Mouse (Mus musculus) bone marrow, adult 2 months (tissue): ENCODE data around the gene Lsm4. TPM values are rescaled to one million over a fixed set of nuclear protein-coding genes. Genes with fewer than 3 reads are reported as not detected.
A peak's percentile ranks its signal among the peaks of the same experiment; 100 is the strongest.

Experiments used
- H3K27ac ChIP-seq: fragments of 200-500 bp; 2 replicates; pipeline ENCODE4 v1.5.1; 2012; ENCODE audit warnings: low read depth, mild to moderate bottlenecking, control low read depth, inconsistent platforms, low read length; ENCODE audit not compliant: control insufficient read depth, poor library complexity, insufficient read depth
- H3K4me1 ChIP-seq: fragments of 200-500 bp; 2 replicates; pipeline ENCODE4 v1.6.1; 2011; ENCODE audit warnings: low read length; ENCODE audit not compliant: control insufficient read depth, insufficient read depth
- H3K4me3 ChIP-seq: fragments of 200-500 bp; replicated peaks from 2 replicates; pipeline ENCODE3; 2011; ENCODE audit warnings: mild to moderate bottlenecking, low read depth, low read length, control low read depth; ENCODE audit not compliant: control insufficient read depth
- CTCF ChIP-seq: fragments of 200-500 bp; IDR thresholded peaks from 2 replicates; pipeline ENCODE4 v1.5.1; 2011; ENCODE audit warnings: low read length, control low read depth; ENCODE audit not compliant: control insufficient read depth, insufficient read depth
- POLR2A ChIP-seq: fragments of 200-500 bp; IDR thresholded peaks from 2 replicates; pipeline ENCODE4 v1.6.1; 2011; ENCODE audit warnings: low read depth, mild to moderate bottlenecking, control low read depth, low read length, borderline replicate concordance; ENCODE audit not compliant: control insufficient read depth
- WGBS: fragments of 180-500 bp; shearing (Covaris S2); methylation state at CpG from one replicate; pipeline ENCODE4 v1.1.7; 2018; 5-methylcytosine and 5-hydroxymethylcytosine counted together
- polyA plus RNA-seq: library from polyadenylated mRNA; stranded (reverse); fragments of >200 nt; gene quantifications from 2 replicates; pipeline ENCODE4 v1.2.4, GENCODE M21; 2011; ENCODE audit warnings: low replicate concordance; ENCODE audit not compliant: missing spikeins, insufficient read depth, insufficient read length

The Lsm4 gene
- polyA plus RNA-seq, 1 experiment, result 119 TPM

DNA sequence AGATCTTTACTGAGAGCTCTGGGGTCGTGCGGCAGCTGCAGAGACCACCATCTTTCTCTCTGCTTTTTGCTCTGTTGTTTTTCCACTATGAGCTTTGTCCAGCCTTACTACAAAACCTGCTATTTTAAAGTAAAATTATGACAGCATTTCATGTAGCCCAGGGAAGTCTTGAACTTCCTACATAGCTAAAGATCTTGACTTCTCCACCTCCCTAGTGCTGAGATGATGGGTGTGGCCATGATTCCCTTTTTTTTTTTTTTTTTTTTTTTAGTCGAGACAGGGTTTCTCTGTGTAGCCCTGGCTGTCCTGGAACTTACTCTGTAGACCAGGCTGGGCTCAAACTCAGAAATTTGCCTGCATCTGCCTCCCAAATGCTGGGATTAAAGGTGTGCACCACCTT, 8.4 kb upstream of the Lsm4 start:
- TF ChIP-seq CTCF, result no peak
- TF ChIP-seq POLR2A, result no peak
- WGBS, result 65% methylated on average over 3 of the region's 3 CpGs
- no peaks in the 10 kb centered on the region; the same call in 1 of the 2 replicates for H3K4me1 ChIP-seq
- H3K27ac ChIP-seq, result no peak overlapping the region
- no peak overlapping the region for H3K4me3 ChIP-seq

- Histone ChIP-seq H3K27ac (no peak overlapping the region), H3K4me1 (no peaks in the 10 kb centered on the region; the same call in 1 of the 2 replicates), H3K4me3 (no peak overlapping the region)
- 80% methylated on average over 2 of the region's 2 CpGs for WGBS
- TF ChIP-seq POLR2A (no peak), CTCF (no peak)
Measured at GRCm38 (mm10) chr8:70665599-70665998, 7.4 kb upstream of the Lsm4 start.

DNA sequence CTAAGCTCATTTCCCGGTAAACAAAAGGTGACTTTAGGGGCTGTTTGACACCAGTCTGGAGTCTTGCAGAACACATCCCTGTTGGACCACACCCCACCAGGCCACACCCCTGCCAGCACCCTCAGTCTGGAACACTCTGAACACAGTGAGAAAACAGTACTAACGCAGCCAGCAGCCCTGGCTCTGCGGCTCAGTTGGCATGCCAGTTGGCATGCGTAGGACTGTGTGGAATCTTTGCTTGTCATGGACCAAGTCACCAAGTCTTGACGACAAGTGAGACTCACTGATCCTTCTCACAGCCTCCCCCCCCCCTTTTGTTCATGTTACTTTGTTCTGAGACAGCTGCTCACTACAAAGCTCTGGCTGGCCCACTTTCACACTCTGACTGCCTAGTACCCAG, 6.0 kb upstream of the Lsm4 start:
- H3K4me3 ChIP-seq, result no peak overlapping the region
- TF ChIP-seq POLR2A (no peak), CTCF (no peak)
- WGBS, result 73% methylated on average over 5 of the region's 5 CpGs
- H3K4me1 ChIP-seq, result no peaks in the 10 kb centered on the region; the same call in 1 of the 2 replicates
- no peak overlapping the region for H3K27ac ChIP-seq

DNA sequence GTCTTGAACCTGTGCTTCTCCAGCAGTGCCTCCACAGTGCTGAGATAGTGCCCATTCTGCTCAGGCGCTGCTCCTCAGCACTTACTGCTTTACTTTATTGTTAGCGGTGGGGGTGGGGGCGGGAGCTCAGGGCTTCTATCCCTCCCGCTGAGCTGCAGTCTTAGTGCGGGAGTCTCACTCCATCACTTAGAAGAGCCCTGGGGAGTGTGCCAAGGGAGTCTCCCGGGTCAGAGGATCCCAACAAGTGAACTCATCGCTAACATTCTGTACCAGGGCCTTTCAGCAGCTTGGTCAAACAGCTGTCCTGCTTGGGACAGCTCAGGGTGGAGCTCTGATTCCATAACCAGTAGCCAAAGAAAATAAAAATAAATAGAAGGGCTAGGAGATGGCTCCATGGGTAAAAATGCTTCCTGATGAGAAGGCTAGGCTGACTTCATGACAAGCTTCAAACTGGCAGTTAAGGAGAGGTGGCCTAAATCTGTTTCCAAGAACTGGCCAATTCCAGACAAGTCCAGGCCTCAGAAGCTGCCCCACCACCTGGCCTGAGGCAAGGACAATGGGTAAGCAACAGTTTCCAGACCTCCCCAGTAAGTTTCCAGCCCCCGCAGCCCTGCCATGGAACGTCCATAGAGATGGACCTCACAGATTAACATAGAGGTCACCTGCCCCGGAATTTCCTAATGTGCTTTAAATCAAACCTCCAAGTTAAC, 1.3 kb upstream of the Lsm4 start:
- TF ChIP-seq CTCF (no peak), POLR2A (no peak)
- 88% methylated on average over 10 of the region's 10 CpGs for WGBS
- Histone ChIP-seq H3K4me1 (peaks cover 6% of the 10 kb centered on the region; the same call in 1 of the 2 replicates), H3K4me3 (no peak overlapping the region), H3K27ac (no peak overlapping the region)

DNA sequence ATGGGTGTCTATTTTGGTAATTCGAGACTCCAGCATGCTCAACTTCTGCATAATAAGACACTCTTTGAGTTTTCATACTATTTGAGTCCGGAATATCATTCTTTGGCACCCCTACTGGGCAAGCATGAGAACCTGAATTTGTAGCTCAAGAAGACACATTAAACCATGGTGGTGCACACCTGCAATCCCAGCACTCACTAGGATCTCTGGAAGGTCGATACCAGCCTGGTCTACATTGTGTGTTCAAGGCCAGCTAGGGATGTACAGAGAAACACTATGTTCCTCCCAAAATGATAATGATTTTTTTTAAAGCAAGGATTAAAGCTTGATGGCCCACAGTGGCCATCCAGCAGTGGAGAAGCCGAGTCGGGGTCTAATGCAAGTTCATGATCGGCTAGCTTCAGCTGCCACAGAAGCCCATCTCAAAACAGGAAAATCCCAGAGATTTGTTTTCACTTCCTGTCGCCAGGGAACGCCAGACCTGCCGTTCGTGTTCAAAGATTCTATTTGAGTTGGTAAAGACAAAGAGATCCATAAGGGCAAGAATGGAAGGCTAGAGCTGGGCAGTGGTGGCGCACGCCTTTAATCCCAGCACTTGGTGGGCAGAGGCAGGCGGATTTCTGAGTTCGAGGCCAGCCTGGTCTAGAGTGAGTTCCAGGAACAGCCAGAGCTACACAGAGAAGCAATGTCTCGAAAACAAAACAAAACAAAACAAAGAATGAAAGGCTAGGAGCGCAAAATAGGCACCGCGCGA, 546 bp upstream of the Lsm4 start:
- peaks cover 6% of the 10 kb centered on the region; the same call in 1 of the 2 replicates for H3K4me1 ChIP-seq
- 34% methylated on average over 19 of the region's 19 CpGs for WGBS

DNA sequence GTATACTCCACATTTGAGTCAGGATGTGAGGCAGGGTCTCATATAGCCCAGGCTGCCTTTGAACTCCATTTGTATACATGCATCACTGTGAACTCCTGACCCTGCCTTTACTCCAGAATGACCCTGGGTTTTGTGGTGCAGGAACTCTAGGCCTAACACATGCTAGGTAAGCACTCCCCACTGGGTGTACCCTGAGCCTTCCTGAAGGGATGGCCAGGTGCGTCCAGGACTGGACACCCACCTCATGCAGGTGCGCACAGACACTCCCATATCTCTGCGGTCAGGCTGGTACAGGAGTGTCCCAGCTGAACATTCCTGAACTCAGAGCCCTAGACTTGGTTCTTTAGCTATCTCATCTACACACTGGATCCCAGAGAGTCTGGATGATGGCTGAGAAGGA, 1.1 kb downstream of the Lsm4 start:
- H3K27ac ChIP-seq, result peak overlapping the region; percentile 94
- H3K4me3 ChIP-seq, result peak overlapping the region; percentile 70
- 78% methylated on average over 3 of the region's 3 CpGs for WGBS
- TF ChIP-seq POLR2A (no peak), CTCF (no peak)
- H3K4me1 ChIP-seq, result peaks cover 10% of the 10 kb centered on the region

More for the DNA sequence above, 546 bp upstream of the Lsm4 start:
- TF ChIP-seq POLR2A, result no peak
- TF ChIP-seq CTCF, result no peak
- Histone ChIP-seq H3K4me3 (peak overlapping the region; percentile 48), H3K27ac (peak overlapping the region; percentile 23)

- Histone ChIP-seq H3K4me1 (peaks cover 10% of the 10 kb centered on the region), H3K4me3 (no peak overlapping the region)
Measured at GRCm38 (mm10) chr8:70674716-70675115, 1.7 kb downstream of the Lsm4 start.

GRCm38 (mm10) chr8:70675336-70675735, 2.3 kb downstream of the Lsm4 start:
- H3K4me1 ChIP-seq, result peaks cover 10% of the 10 kb centered on the region
- no peak overlapping the region for H3K4me3 ChIP-seq
- no peak overlapping the region for H3K27ac ChIP-seq
- no peak for TF ChIP-seq POLR2A
- no peak for TF ChIP-seq CTCF
- 17% methylated on average over 1 of the region's 1 CpGs for WGBS

More at GRCm38 (mm10) chr8:70674716-70675115, 1.7 kb downstream of the Lsm4 start:
- H3K27ac ChIP-seq, result peak overlapping the region; percentile 5
- 29% methylated on average over 4 of the region's 4 CpGs for WGBS
- TF ChIP-seq CTCF (no peak), POLR2A (no peak)
